Mouse (Mus musculus) adrenal gland, postnatal 4 days (tissue): Measurements from ENCODE around the gene Mettl22. TPM values are rescaled to one million over a fixed set of nuclear protein-coding genes. Genes with fewer than 3 reads are reported as not detected.

Experiments
- DNase-seq, 2 experiments: peaks; one replicate each; pipeline ENCODE4 v3.0.0; 2021 to 2022; ENCODE audit warnings: low spot score in 2 of 2, mixed read lengths in 2 of 2
- total RNA-seq, 2 experiments: library from RNA; stranded (reverse); gene quantifications; 2 replicates each; pipeline ENCODE4 v1.2.3; 2021

Mettl22 gene
- total RNA-seq, 2 experiments from 2014 or later: 28.6 to 31.2 TPM

- DNase-seq: no peak
These were observed 33.7 kb downstream of the Mettl22 start for GRCm38 (mm10) chr16:8504271-8504670.

- no peak for DNase-seq
These were observed 39.3 kb downstream of the Mettl22 start for GRCm38 (mm10) chr16:8509894-8510293.

- DNase-seq: no peak
These were observed 42.2 kb downstream of the Mettl22 start for GRCm38 (mm10) chr16:8512830-8513229.

GRCm38 (mm10) chr16:8513236-8513906, 42.8 kb downstream of the Mettl22 start, which contains the start of gene Abat:
TSS of gene Abat (plus strand) at chr16:8513429.
- DNase-seq: peak; percentile 78 to 94

- no peak for DNase-seq
These were observed 43.6 kb downstream of the Mettl22 start for GRCm38 (mm10) chr16:8514180-8514579.

GRCm38 (mm10) chr16:8520525-8520924, 49.9 kb downstream of the Mettl22 start:
- DNase-seq: no peak

- DNase-seq: no peak
These were observed 50.7 kb downstream of the Mettl22 start for GRCm38 (mm10) chr16:8521322-8521721.

GRCm38 (mm10) chr16:8523480-8524144, 53.0 kb downstream of the Mettl22 start:
- DNase-seq: peak in 1 of 2 experiments; percentile 8

GRCm38 (mm10) chr16:8524163-8524847, 53.7 kb downstream of the Mettl22 start:
- DNase-seq: no peak

- no peak for DNase-seq
These were observed 54.7 kb downstream of the Mettl22 start for GRCm38 (mm10) chr16:8525293-8525692.

GRCm38 (mm10) chr16:8525877-8526276, 55.3 kb downstream of the Mettl22 start:
- no peak for DNase-seq

GRCm38 (mm10) chr16:8529389-8529788, 58.8 kb downstream of the Mettl22 start:
- no peak for DNase-seq

GRCm38 (mm10) chr16:8530018-8530417, 59.4 kb downstream of the Mettl22 start:
- DNase-seq: no peak

GRCm38 (mm10) chr16:8532461-8532860, 61.9 kb downstream of the Mettl22 start:
- DNase-seq: no peak

- no peak for DNase-seq
These were observed 62.3 kb downstream of the Mettl22 start for GRCm38 (mm10) chr16:8532894-8533293.

- DNase-seq: no peak
These were observed 62.9 kb downstream of the Mettl22 start for GRCm38 (mm10) chr16:8533477-8533876.

GRCm38 (mm10) chr16:8534466-8535200, 64.0 kb downstream of the Mettl22 start:
- no peak for DNase-seq

- DNase-seq: no peak
These were observed 64.8 kb downstream of the Mettl22 start for GRCm38 (mm10) chr16:8535411-8535810.

GRCm38 (mm10) chr16:8539150-8539865, 68.7 kb downstream of the Mettl22 start:
- DNase-seq: no peak
